Mouse (Mus musculus) myocyte (in vitro differentiated cells): ENCODE results near the gene Brd3. TPM values are rescaled to one million over a fixed set of nuclear protein-coding genes. Genes with fewer than 3 reads are reported as not detected.

ENCODE experiments used
- H3K27me3 ChIP-seq: one replicate; pipeline ENCODE4 v1.6.1; 2011; ENCODE audit not compliant: control insufficient read depth, insufficient read depth, insufficient read length
- H3K36me3 ChIP-seq: one replicate; pipeline ENCODE4 v1.6.1; 2011; ENCODE audit not compliant: control insufficient read depth, insufficient read depth
- H3K4me2 ChIP-seq: one replicate; pipeline ENCODE4 v1.6.1; 2011; ENCODE audit warnings: low read depth, control low read depth
- H3K4me3 ChIP-seq: one replicate; pipeline ENCODE4 v1.5.1; 2011; ENCODE audit warnings: mild to moderate bottlenecking, control low read depth, moderate library complexity
- H3K79me2 ChIP-seq: one replicate; pipeline ENCODE4 v1.6.1; 2011; ENCODE audit not compliant: control insufficient read depth, insufficient read depth
- H3ac ChIP-seq: one replicate; pipeline ENCODE4 v1.6.1; 2011; ENCODE audit not compliant: control insufficient read depth, insufficient read length
- CEBPB ChIP-seq: IDR thresholded peaks from 2 replicates; pipeline ENCODE4 v1.6.1; 2011; ENCODE audit warnings: mild to moderate bottlenecking, moderate library complexity; ENCODE audit not compliant: poor library complexity, insufficient read depth, severe bottlenecking
- E2F4 ChIP-seq: IDR thresholded peaks from one replicate; pipeline ENCODE4 v1.6.1; 2011; ENCODE audit warnings: mild to moderate bottlenecking, control low read depth, moderate library complexity; ENCODE audit not compliant: insufficient read depth
- MAX ChIP-seq: IDR thresholded peaks from one replicate; pipeline ENCODE4 v1.6.1; 2011; ENCODE audit warnings: low read depth, mild to moderate bottlenecking, control low read depth
- MYOD1 ChIP-seq, 3 experiments: IDR thresholded peaks; one replicate each; pipeline ENCODE4 v1.6.1; 2011; ENCODE audit warnings: control low read depth in 2 of 3, low read depth in 2 of 3, mild to moderate bottlenecking in 2 of 3, moderate library complexity in 1 of 3; ENCODE audit not compliant: insufficient read length in 2 of 3, control insufficient read depth in 1 of 3
- MYOG ChIP-seq, 3 experiments: IDR thresholded peaks; one replicate each; pipeline ENCODE4 v1.6.1; 2011; ENCODE audit warnings: control low read depth in 2 of 3, low read depth in 2 of 3, mild to moderate bottlenecking in 2 of 3; ENCODE audit not compliant: insufficient read length in 2 of 3, control insufficient read depth in 1 of 3, insufficient read depth in 1 of 3
- POLR2A ChIP-seq: IDR thresholded peaks from one replicate; pipeline ENCODE4 v1.6.1; 2011; ENCODE audit warnings: low read depth, mild to moderate bottlenecking, control low read depth, moderate library complexity; ENCODE audit not compliant: insufficient read length
- POLR2AphosphoS2 ChIP-seq: IDR thresholded peaks from one replicate; pipeline ENCODE4 v1.6.1; 2011; ENCODE audit warnings: low read depth, control low read depth; ENCODE audit not compliant: insufficient read length
- REST ChIP-seq: IDR thresholded peaks from one replicate; pipeline ENCODE4 v1.6.1; 2011; ENCODE audit warnings: mild to moderate bottlenecking, control low read depth, moderate library complexity; ENCODE audit not compliant: insufficient read depth, insufficient read length
- SRF ChIP-seq: IDR thresholded peaks from one replicate; pipeline ENCODE4 v1.6.1; 2011; ENCODE audit warnings: low read depth; ENCODE audit not compliant: control insufficient read depth, insufficient read length
- TCF12 ChIP-seq: IDR thresholded peaks from one replicate; pipeline ENCODE4 v1.6.1; 2011; ENCODE audit warnings: mild to moderate bottlenecking, control low read depth; ENCODE audit not compliant: poor library complexity, insufficient read depth, severe bottlenecking
- TCF3 ChIP-seq: IDR thresholded peaks from one replicate; pipeline ENCODE4 v1.6.1; 2011; ENCODE audit warnings: low read depth, control low read depth; ENCODE audit not compliant: insufficient read length
- USF1 ChIP-seq: IDR thresholded peaks from one replicate; pipeline ENCODE4 v1.6.1; 2011; ENCODE audit warnings: low read depth, mild to moderate bottlenecking, control low read depth, moderate library complexity
- polyA plus RNA-seq: library from polyadenylated mRNA; unstranded; fragments of >200 nt; fragmentation: generic; extraction: Trizol; gene quantifications from one replicate; pipeline ENCODE4 v1.2.1, GENCODE M21; 2012; ENCODE audit warnings: missing spikeins

Brd3 gene
- polyA plus RNA-seq, 1 experiment = 26.8 TPM

GRCm38 (mm10) chr2:27406928-27407327, 100.5 kb downstream of the Brd3 start:
- Histone ChIP-seq H3K79me2 (peaks cover 58% of the 10 kb centered on the region), H3K27me3 (no peaks in the 10 kb centered on the region), H3K4me2 (no peak overlapping the region), H3K36me3 (no peaks in the 10 kb centered on the region), H3ac (no peak overlapping the region), H3K4me3 (no peak overlapping the region)
- TF ChIP-seq REST = no peak
- no peak for TF ChIP-seq USF1
- no peak for TF ChIP-seq TCF12
- no peak for TF ChIP-seq POLR2A
- TF ChIP-seq SRF = no peak
- TF ChIP-seq MYOG (IDR thresholded peaks at IDR 0.05; ENCODE audit: control insufficient read depth in 1 of 3, insufficient read depth in 1 of 3, insufficient read length in 2 of 3, low read depth in 2 of 3) = no peak

GRCm38 (mm10) chr2:27405094-27405884, 102.2 kb downstream of the Brd3 start:
- Histone ChIP-seq H3K36me3 (no peaks in the 10 kb centered on the region), H3K4me3 (no peak overlapping the region), H3K27me3 (no peaks in the 10 kb centered on the region), H3ac (no peak overlapping the region), H3K79me2 (peaks cover 50% of the 10 kb centered on the region), H3K4me2 (no peak overlapping the region)
- TF ChIP-seq SRF (no peak), TCF3 (peak; percentile 22), TCF12 (no peak), MYOG (IDR thresholded peaks at IDR 0.05; ENCODE audit: control insufficient read depth in 1 of 3, insufficient read depth in 1 of 3, insufficient read length in 2 of 3, low read depth in 2 of 3) (peak in 2 of 3 experiments; percentile 65 to 93), MYOD1 (IDR thresholded peaks at IDR 0.05; ENCODE audit: control insufficient read depth in 1 of 3, insufficient read length in 2 of 3, low read depth in 2 of 3) (peak in 2 of 3 experiments; percentile 55 to 89), REST (no peak), USF1 (no peak)

- Histone ChIP-seq H3ac (no peak overlapping the region), H3K4me3 (no peak overlapping the region)
- no peak for TF ChIP-seq POLR2A
- no peak for TF ChIP-seq SRF
- TF ChIP-seq MYOG (IDR thresholded peaks at IDR 0.05; ENCODE audit: control insufficient read depth in 1 of 3, insufficient read depth in 1 of 3, insufficient read length in 2 of 3, low read depth in 2 of 3) = no peak
- no peak for TF ChIP-seq TCF3
- TF ChIP-seq MAX = no peak
- TF ChIP-seq CEBPB = no peak
- TF ChIP-seq USF1 = no peak
- no peak for TF ChIP-seq POLR2AphosphoS2
- no peak for TF ChIP-seq MYOD1 (IDR thresholded peaks at IDR 0.05; ENCODE audit: control insufficient read depth in 1 of 3, insufficient read length in 2 of 3, low read depth in 2 of 3)
- no peak for TF ChIP-seq TCF12
Observed at GRCm38 (mm10) chr2:27404375-27405093, 102.9 kb downstream of the Brd3 start.

GRCm38 (mm10) chr2:27401544-27401943, 105.9 kb downstream of the Brd3 start:
- H3K4me2 ChIP-seq = no peak overlapping the region
- no peak overlapping the region for H3ac ChIP-seq
- H3K4me3 ChIP-seq = no peak overlapping the region
- H3K36me3 ChIP-seq = no peaks in the 10 kb centered on the region
- H3K27me3 ChIP-seq = no peaks in the 10 kb centered on the region
- no peak for TF ChIP-seq TCF12
- TF ChIP-seq TCF3 = no peak
- TF ChIP-seq REST = no peak
- no peak for TF ChIP-seq USF1
- no peak for TF ChIP-seq E2F4
- TF ChIP-seq CEBPB = no peak
- TF ChIP-seq POLR2AphosphoS2 = no peak
- TF ChIP-seq MYOG (IDR thresholded peaks at IDR 0.05; ENCODE audit: control insufficient read depth in 1 of 3, insufficient read depth in 1 of 3, insufficient read length in 2 of 3, low read depth in 2 of 3) = no peak
- no peak for TF ChIP-seq SRF
- no peak for TF ChIP-seq MAX
- TF ChIP-seq MYOD1 (IDR thresholded peaks at IDR 0.05; ENCODE audit: control insufficient read depth in 1 of 3, insufficient read length in 2 of 3, low read depth in 2 of 3) = no peak
- no peak for TF ChIP-seq POLR2A
- peaks cover 20% of the 10 kb centered on the region for H3K79me2 ChIP-seq

More at GRCm38 (mm10) chr2:27404375-27405093, 102.9 kb downstream of the Brd3 start:
- Histone ChIP-seq H3K27me3 (no peaks in the 10 kb centered on the region), H3K4me2 (no peak overlapping the region), H3K79me2 (peaks cover 46% of the 10 kb centered on the region), H3K36me3 (no peaks in the 10 kb centered on the region)
